Mouse (Mus musculus): ENCODE results near the gene Gulp1.
A peak's percentile ranks its signal among the peaks of the same experiment; 100 is the strongest.

Gene Gulp1

GRCm38 (mm10) chr1:44551461-44552370, at the start of gene Gulp1:
Gene Gulp1 (plus strand): TSS chr1:44551511.
- DNase-seq (ENCODE audit: low read depth), result peak; percentile 63

- no peak for DNase-seq (ENCODE audit: low read depth)
These were observed 1.1 kb upstream of the Gulp1 start for GRCm38 (mm10) chr1:44550261-44550660.

- DNase-seq (ENCODE audit: low read depth), result peak; percentile 70
These were observed 1.1 kb downstream of the Gulp1 start for GRCm38 (mm10) chr1:44552371-44552841.

GRCm38 (mm10) chr1:44553166-44553898, 2.0 kb downstream of the Gulp1 start:
- no peak for DNase-seq (ENCODE audit: low read depth)

DNA sequence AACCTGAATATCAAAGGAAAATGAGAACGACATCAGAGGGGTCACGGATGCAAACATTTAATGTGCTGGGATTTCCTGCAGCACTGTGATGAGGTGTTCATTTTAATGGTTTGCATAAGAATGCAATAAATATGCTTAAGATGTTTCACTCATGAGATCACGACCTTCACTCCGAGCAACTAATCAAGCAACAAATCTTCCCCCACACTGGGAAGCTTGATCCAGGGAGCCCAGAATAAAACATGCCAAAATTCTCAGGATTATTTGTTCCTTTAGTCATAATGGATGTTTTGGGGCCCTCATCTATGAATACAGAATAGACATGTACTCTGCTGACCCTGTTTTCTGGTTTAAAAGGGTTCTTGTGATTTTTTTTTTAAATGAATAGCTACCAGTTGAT, 16.1 kb downstream of the Gulp1 start:
- no peak for DNase-seq (ENCODE audit: low read depth)

GRCm38 (mm10) chr1:44568296-44568695, 17.0 kb downstream of the Gulp1 start:
- no peak for DNase-seq (ENCODE audit: low read depth)

DNA sequence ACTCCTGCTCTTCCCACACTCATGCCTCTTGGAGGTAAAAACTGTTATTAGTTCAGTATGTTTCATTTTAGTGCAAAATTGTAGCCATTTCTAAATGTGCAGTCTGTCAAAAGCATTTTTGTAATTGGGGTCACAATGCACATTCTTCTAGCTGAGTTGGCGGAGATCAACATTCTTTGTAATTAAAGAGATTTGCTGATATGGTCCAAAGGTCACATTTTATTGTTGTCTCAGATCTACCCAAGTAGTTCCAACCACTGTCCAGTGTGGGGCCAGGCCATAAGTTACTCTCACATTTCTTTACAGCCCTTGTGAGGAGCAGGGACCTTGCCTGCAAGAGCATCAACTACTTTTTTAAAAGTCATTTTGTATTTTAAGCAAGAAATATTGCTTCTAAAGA, 24.7 kb downstream of the Gulp1 start:
- DNase-seq (ENCODE audit: low read depth), result no peak

- DNase-seq (ENCODE audit: low read depth), result no peak
These were observed 25.3 kb downstream of the Gulp1 start for GRCm38 (mm10) chr1:44576610-44577009.

- DNase-seq (ENCODE audit: low read depth), result no peak
These were observed 29.1 kb downstream of the Gulp1 start for GRCm38 (mm10) chr1:44580390-44580789.

GRCm38 (mm10) chr1:44584886-44585385, 33.6 kb downstream of the Gulp1 start:
- peak; percentile 82 for DNase-seq (ENCODE audit: low read depth)

DNA sequence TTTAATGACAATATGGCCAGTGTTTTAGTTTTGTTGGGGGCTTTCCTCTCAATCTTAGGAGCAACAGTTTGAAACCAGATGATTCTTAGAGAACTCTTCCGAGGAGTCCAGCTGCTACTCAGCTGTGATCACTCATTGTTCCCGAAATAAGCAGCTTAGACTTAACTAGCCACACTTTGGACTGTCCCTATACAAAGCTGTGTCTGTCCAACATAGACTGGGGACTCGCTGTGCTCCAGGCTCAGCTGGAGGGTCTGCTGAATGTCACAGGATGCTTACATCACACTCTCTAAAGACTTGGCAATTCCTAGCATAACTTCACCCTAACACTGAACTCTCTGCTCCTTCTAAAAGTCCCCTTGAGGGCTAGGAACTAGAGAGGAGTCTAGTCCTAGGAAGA, 40.4 kb downstream of the Gulp1 start:
- no peak for DNase-seq (ENCODE audit: low read depth)

DNA sequence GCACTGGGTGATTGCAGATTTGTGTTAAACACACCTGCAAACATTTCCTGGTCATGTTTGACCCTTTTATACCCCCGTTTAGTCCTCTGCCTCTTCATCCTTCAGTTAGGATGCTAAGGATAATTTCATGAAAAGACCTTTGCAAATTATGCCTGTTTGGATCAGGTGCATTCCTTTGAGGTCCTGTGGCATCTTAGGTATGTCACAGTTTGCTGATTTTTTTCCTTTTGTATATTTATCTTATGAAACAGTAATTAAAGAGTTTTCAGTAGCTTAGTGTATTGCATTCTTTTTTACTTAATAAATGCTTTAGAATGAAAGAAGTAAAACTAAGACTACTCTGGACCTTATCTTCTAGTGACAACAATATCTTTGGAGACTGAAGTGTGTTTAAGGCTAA, 41.8 kb downstream of the Gulp1 start:
- DNase-seq (ENCODE audit: low read depth), result no peak

- no peak for DNase-seq (ENCODE audit: low read depth)
These were observed 47.0 kb downstream of the Gulp1 start for GRCm38 (mm10) chr1:44598312-44598711.

- DNase-seq (ENCODE audit: low read depth), result no peak
These were observed 62.2 kb downstream of the Gulp1 start for GRCm38 (mm10) chr1:44613294-44614041.

- DNase-seq (ENCODE audit: low read depth), result no peak
These were observed 67.4 kb downstream of the Gulp1 start for GRCm38 (mm10) chr1:44618751-44619150.

DNA sequence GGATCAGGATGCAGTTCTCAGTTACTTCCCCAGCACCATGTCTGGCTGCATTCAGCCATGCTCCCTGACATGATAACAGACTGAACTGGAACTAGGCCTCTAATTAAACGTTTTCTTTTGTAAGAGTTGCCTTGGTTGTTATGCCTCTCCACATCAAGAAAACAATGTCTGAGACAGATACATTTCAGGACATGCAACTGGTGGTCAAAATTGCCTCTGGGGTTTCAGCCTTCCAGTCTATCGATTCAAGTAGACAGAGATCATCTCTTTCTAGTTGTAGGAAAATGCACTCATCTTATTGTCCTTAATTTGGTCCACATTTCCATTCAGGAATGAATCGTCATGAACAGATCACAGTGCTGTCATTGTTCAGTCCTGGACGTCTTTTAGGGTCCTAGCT, 83.2 kb downstream of the Gulp1 start:
- no peak for DNase-seq (ENCODE audit: low read depth)

- DNase-seq (ENCODE audit: low read depth), result no peak
These were observed 94.5 kb downstream of the Gulp1 start for GRCm38 (mm10) chr1:44645678-44646276.

DNA sequence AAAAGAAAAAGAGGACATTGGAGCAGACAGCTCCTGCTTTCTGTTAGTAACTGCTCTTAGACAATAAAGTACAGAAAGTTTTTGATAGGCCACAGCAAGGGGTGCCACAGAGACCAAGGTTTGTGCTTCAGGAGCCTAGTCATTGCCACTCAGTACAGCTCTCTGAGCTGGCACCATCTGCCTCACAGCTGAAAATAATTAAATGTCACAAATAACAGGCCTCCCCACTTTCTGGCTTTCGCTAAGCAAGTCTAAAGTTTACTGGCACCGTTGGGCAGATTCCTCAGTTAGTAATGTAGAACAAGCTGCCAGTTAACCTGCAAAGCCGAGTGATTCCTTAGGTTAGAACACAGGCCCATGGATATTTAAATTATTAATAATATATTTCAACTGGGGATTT, 127.7 kb downstream of the Gulp1 start:
- peak; percentile 71 for DNase-seq (ENCODE audit: low read depth)

DNA sequence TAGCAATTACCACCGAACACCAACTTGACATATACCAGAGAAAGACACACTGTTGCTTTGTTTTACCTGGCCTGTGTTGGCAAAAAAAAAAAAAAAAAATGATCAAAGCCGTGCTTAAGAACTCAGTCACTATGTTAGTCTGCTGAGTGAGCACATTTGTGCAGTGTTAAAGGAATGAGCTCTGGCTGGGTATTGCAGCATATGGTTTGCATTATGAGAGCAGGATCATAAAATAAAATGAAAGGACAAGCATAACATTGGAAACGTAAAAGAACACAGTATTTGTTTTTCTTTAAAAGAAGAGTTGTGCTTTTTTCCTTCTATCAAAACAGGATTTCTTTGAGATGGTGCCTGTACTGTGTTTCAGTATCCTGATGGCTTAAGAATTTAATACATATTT, 128.1 kb downstream of the Gulp1 start:
- DNase-seq (ENCODE audit: low read depth), result peak; percentile 31

- no peak for DNase-seq (ENCODE audit: low read depth)
These were observed 131.2 kb downstream of the Gulp1 start for GRCm38 (mm10) chr1:44682556-44682955.

DNA sequence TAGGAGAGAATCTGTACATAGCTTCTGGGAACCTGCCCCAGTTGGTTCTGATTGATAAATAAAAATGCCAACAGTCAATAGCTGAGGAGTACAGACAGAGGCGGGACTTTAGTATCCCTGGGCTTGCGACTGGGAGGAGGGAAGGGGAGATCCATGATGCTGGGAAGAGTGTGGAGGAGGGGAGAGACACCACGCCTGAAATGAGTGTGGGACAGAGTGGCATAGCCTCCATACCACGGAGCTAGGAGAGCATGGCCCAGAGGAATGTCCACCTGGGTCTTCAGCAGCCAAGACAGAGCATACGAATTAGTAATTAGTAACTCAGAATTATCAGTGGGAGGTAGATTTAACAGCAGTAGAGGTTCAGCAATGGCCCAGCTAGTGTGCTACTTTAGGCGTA, 132.4 kb downstream of the Gulp1 start:
- DNase-seq (ENCODE audit: low read depth), result no peak
